Mouse (Mus musculus) olfactory bulb, adult 2 months (tissue): ENCODE results near the gene Fars2. TPM values are rescaled to one million over a fixed set of nuclear protein-coding genes. Genes with fewer than 3 reads are reported as not detected.

ENCODE experiments used
- H3K27ac ChIP-seq: fragments of 200-500 bp; 2 replicates; pipeline ENCODE4 v1.5.1; 2012; ENCODE audit warnings: low read depth, low read length; ENCODE audit not compliant: insufficient read depth
- H3K4me1 ChIP-seq: fragments of 200-500 bp; 2 replicates; pipeline ENCODE4 v1.6.1; 2012; ENCODE audit warnings: low read length; ENCODE audit not compliant: control insufficient read depth, insufficient read depth
- H3K4me3 ChIP-seq: fragments of 200-500 bp; 2 replicates; pipeline ENCODE4 v1.5.1; 2012; ENCODE audit warnings: mild to moderate bottlenecking, low read depth, low read length, moderate library complexity; ENCODE audit not compliant: insufficient read depth
- CTCF ChIP-seq: fragments of 200-500 bp; IDR thresholded peaks from 2 replicates; pipeline ENCODE4 v1.5.1; 2012; ENCODE audit warnings: low read depth, mild to moderate bottlenecking, low read length, moderate library complexity; ENCODE audit not compliant: insufficient read depth
- POLR2A ChIP-seq: fragments of 200-500 bp; IDR thresholded peaks from 2 replicates; pipeline ENCODE4 v1.6.1; 2012; ENCODE audit warnings: mild to moderate bottlenecking, low read depth, low read length, moderate library complexity; ENCODE audit not compliant: insufficient read depth
- WGBS: fragments of 180-500 bp; shearing (Covaris S2); methylation state at CpG from one replicate; pipeline ENCODE4 v1.1.7; 2018; 5-methylcytosine and 5-hydroxymethylcytosine counted together
- polyA plus RNA-seq: library from polyadenylated mRNA; stranded (reverse); fragments of >200 nt; gene quantifications from 2 replicates; pipeline ENCODE4 v1.2.4, GENCODE M21; 2012; ENCODE audit warnings: low replicate concordance; ENCODE audit not compliant: missing spikeins, insufficient read depth, insufficient read length

Fars2 gene
- polyA plus RNA-seq, 1 experiment = not detected

- no peak for TF ChIP-seq CTCF
- no peak for TF ChIP-seq POLR2A
- H3K27ac ChIP-seq = no peak overlapping the region
- no peaks in the 10 kb centered on the region for H3K4me1 ChIP-seq
- WGBS = 23% methylated on average over 4 of the region's 4 CpGs
- H3K4me3 ChIP-seq = no peak overlapping the region
Observed at GRCm38 (mm10) chr13:36307386-36307785, 190.2 kb downstream of the Fars2 start.

GRCm38 (mm10) chr13:36309160-36309559 is 191.9 kb downstream of the Fars2 start:
- H3K4me1 ChIP-seq = no peaks in the 10 kb centered on the region
- no peak overlapping the region for H3K27ac ChIP-seq
- WGBS = 91% methylated on average over 1 of the region's 1 CpGs
- no peak overlapping the region for H3K4me3 ChIP-seq
- TF ChIP-seq POLR2A = no peak
- TF ChIP-seq CTCF = no peak

- WGBS = 78% methylated on average over 8 of the region's 8 CpGs
- no peak for TF ChIP-seq POLR2A
- no peak for TF ChIP-seq CTCF
- Histone ChIP-seq H3K4me3 (no peak overlapping the region), H3K4me1 (peaks cover 3% of the 10 kb centered on the region), H3K27ac (no peak overlapping the region)
Observed at GRCm38 (mm10) chr13:36314218-36314617, 197.0 kb downstream of the Fars2 start.

GRCm38 (mm10) chr13:36314860-36315800 is 197.9 kb downstream of the Fars2 start:
- Histone ChIP-seq H3K4me3 (no peak overlapping the region), H3K4me1 (peaks cover 3% of the 10 kb centered on the region), H3K27ac (no peak overlapping the region)
- TF ChIP-seq CTCF (no peak), POLR2A (no peak)
- WGBS = 93% methylated on average over 10 of the region's 10 CpGs

GRCm38 (mm10) chr13:36317824-36318223 is 200.6 kb downstream of the Fars2 start:
- Histone ChIP-seq H3K4me3 (no peak overlapping the region), H3K4me1 (peaks cover 3% of the 10 kb centered on the region), H3K27ac (peak overlapping the region; percentile 47; the same call in 1 of the 2 replicates)
- 27% methylated on average over 3 of the region's 3 CpGs for WGBS
- TF ChIP-seq CTCF = no peak

GRCm38 (mm10) chr13:36324624-36325023 is 207.4 kb downstream of the Fars2 start:
- Histone ChIP-seq H3K4me3 (no peak overlapping the region), H3K4me1 (no peaks in the 10 kb centered on the region; the same call in 1 of the 2 replicates), H3K27ac (no peak overlapping the region)
- no peak for TF ChIP-seq CTCF
- TF ChIP-seq POLR2A = no peak
- WGBS = 96% methylated on average over 2 of the region's 2 CpGs

GRCm38 (mm10) chr13:36326539-36326938 is 209.3 kb downstream of the Fars2 start:
- Histone ChIP-seq H3K4me3 (no peak overlapping the region), H3K4me1 (no peaks in the 10 kb centered on the region; the same call in 1 of the 2 replicates), H3K27ac (no peak overlapping the region)
- TF ChIP-seq POLR2A (no peak), CTCF (no peak)
- 74% methylated on average over 3 of the region's 3 CpGs for WGBS

- Histone ChIP-seq H3K4me1 (no peaks in the 10 kb centered on the region; the same call in 1 of the 2 replicates), H3K27ac (no peak overlapping the region), H3K4me3 (no peak overlapping the region)
- WGBS = 89% methylated on average over 2 of the region's 2 CpGs
- TF ChIP-seq CTCF = no peak
- TF ChIP-seq POLR2A = no peak
Observed at GRCm38 (mm10) chr13:36329871-36330270, 212.7 kb downstream of the Fars2 start.

GRCm38 (mm10) chr13:36330542-36330941 is 213.3 kb downstream of the Fars2 start:
- Histone ChIP-seq H3K4me3 (no peak overlapping the region), H3K27ac (no peak overlapping the region), H3K4me1 (no peaks in the 10 kb centered on the region; the same call in 1 of the 2 replicates)
- TF ChIP-seq POLR2A (no peak), CTCF (no peak)
- WGBS = 91% methylated on average over 3 of the region's 3 CpGs

- TF ChIP-seq POLR2A = no peak
- no peak for TF ChIP-seq CTCF
- no peak overlapping the region for H3K4me3 ChIP-seq
- WGBS = 62% methylated on average over 5 of the region's 5 CpGs
- H3K4me1 ChIP-seq = no peaks in the 10 kb centered on the region
- H3K27ac ChIP-seq = no peak overlapping the region
Observed at GRCm38 (mm10) chr13:36334748-36335147, 217.5 kb downstream of the Fars2 start.
